Mouse (Mus musculus): ENCODE data around the gene Rtkn2. TPM values are rescaled to one million over a fixed set of nuclear protein-coding genes. Genes with fewer than 3 reads are reported as not detected.
A peak's percentile ranks its signal among the peaks of the same experiment; 100 is the strongest.

Gene Rtkn2
- total and polyA plus RNA-seq, 2 experiments from 2014 or later: 0.27 to 2.2 TPM

GRCm38 (mm10) chr10:68081712-68082111 is 102.3 kb downstream of the Rtkn2 start:
- H3K27ac ChIP-seq (ENCODE audit: low read depth): no peak overlapping the region
- DNase-seq (ENCODE audit: low spot score): peak; percentile 51
- H3K4me3 ChIP-seq (ENCODE audit: low read depth, low read length): no peak overlapping the region
- H3K4me1 ChIP-seq (ENCODE audit: control insufficient read depth, insufficient read depth): peaks cover 15% of the 10 kb centered on the region; the same call in 1 of the 2 replicates
- no peaks in the 10 kb centered on the region for H3K36me3 ChIP-seq (replicated peaks; ENCODE audit: control insufficient read depth, insufficient read depth, low read length)
- peak; percentile 55; the same call in 1 of the 2 replicates for ATAC-seq (ENCODE audit: insufficient read depth, low read depth)
- H3K27me3 ChIP-seq (ENCODE audit: control insufficient read depth, insufficient read depth, low read length): no peaks in the 10 kb centered on the region
- TF ChIP-seq CTCF (IDR thresholded peaks at IDR 0.05; ENCODE audit: low read depth) (no peak), EP300 (IDR thresholded peaks at IDR 0.05; ENCODE audit: low read depth) (no peak)
- no peaks in the 10 kb centered on the region for H3K9me3 ChIP-seq (replicated peaks; ENCODE audit: control insufficient read depth, low read length)
- 33% methylated on average over 6 of the region's 6 CpGs for WGBS
- no peak overlapping the region for H3K4me2 ChIP-seq (ENCODE audit: low read depth, low read length)
- no peak overlapping the region for H3K9ac ChIP-seq (replicated peaks; ENCODE audit: low read depth, low read length)

GRCm38 (mm10) chr10:68085574-68085973 is 106.2 kb downstream of the Rtkn2 start:
- no peak for TF ChIP-seq EP300 (IDR thresholded peaks at IDR 0.05; ENCODE audit: low read depth)
- TF ChIP-seq CTCF (IDR thresholded peaks at IDR 0.05; ENCODE audit: low read depth): no peak
- DNase-seq (ENCODE audit: low spot score) (no peak), ATAC-seq (ENCODE audit: insufficient read depth, low read depth) (no peak)
- Histone ChIP-seq H3K4me1 (ENCODE audit: control insufficient read depth, insufficient read depth) (peaks cover 16% of the 10 kb centered on the region), H3K27ac (ENCODE audit: low read depth) (no peak overlapping the region), H3K4me3 (ENCODE audit: low read depth, low read length) (no peak overlapping the region), H3K36me3 (replicated peaks; ENCODE audit: control insufficient read depth, insufficient read depth, low read length) (no peaks in the 10 kb centered on the region), H3K27me3 (ENCODE audit: control insufficient read depth, insufficient read depth, low read length) (no peaks in the 10 kb centered on the region), H3K9me3 (replicated peaks; ENCODE audit: control insufficient read depth, low read length) (no peaks in the 10 kb centered on the region), H3K9ac (replicated peaks; ENCODE audit: low read depth, low read length) (no peak overlapping the region), H3K4me2 (ENCODE audit: low read depth, low read length) (no peak overlapping the region)
- WGBS: 71% methylated on average over 4 of the region's 4 CpGs

- H3K36me3 ChIP-seq (replicated peaks; ENCODE audit: control insufficient read depth, insufficient read depth, low read length): no peaks in the 10 kb centered on the region
- TF ChIP-seq EP300 (IDR thresholded peaks at IDR 0.05; ENCODE audit: low read depth) (no peak), CTCF (IDR thresholded peaks at IDR 0.05; ENCODE audit: low read depth) (no peak)
- H3K4me3 ChIP-seq (ENCODE audit: low read depth, low read length): no peak overlapping the region
- H3K9ac ChIP-seq (replicated peaks; ENCODE audit: low read depth, low read length): no peak overlapping the region
- peaks cover 21% of the 10 kb centered on the region for H3K4me1 ChIP-seq (ENCODE audit: control insufficient read depth, insufficient read depth)
- H3K27me3 ChIP-seq (ENCODE audit: control insufficient read depth, insufficient read depth, low read length): no peaks in the 10 kb centered on the region
- H3K27ac ChIP-seq (ENCODE audit: low read depth): no peak overlapping the region
- H3K9me3 ChIP-seq (replicated peaks; ENCODE audit: control insufficient read depth, low read length): no peaks in the 10 kb centered on the region
- no peak overlapping the region for H3K4me2 ChIP-seq (ENCODE audit: low read depth, low read length)
- DNase-seq (ENCODE audit: low spot score) (no peak), ATAC-seq (ENCODE audit: insufficient read depth, low read depth) (no peak)
- WGBS: 77% methylated on average over 4 of the region's 4 CpGs
Measured at GRCm38 (mm10) chr10:68086973-68087372, 107.6 kb downstream of the Rtkn2 start.

- WGBS: 77% methylated on average over 3 of the region's 3 CpGs
- ATAC-seq (ENCODE audit: insufficient read depth, low read depth): no peak
Measured at GRCm38 (mm10) chr10:68087722-68088121, 108.4 kb downstream of the Rtkn2 start.

GRCm38 (mm10) chr10:68089435-68090196 is 110.2 kb downstream of the Rtkn2 start:
- ATAC-seq (ENCODE audit: insufficient read depth, low read depth) (peak; percentile 59), DNase-seq (ENCODE audit: low spot score) (peak; percentile 54)
- Histone ChIP-seq H3K4me3 (ENCODE audit: low read depth, low read length) (no peak overlapping the region), H3K9ac (replicated peaks; ENCODE audit: low read depth, low read length) (no peak overlapping the region), H3K4me1 (ENCODE audit: control insufficient read depth, insufficient read depth) (peaks cover 21% of the 10 kb centered on the region), H3K4me2 (ENCODE audit: low read depth, low read length) (peak overlapping the region; percentile 35), H3K27ac (ENCODE audit: low read depth) (peak overlapping the region; percentile 90), H3K27me3 (ENCODE audit: control insufficient read depth, insufficient read depth, low read length) (no peaks in the 10 kb centered on the region), H3K9me3 (replicated peaks; ENCODE audit: control insufficient read depth, low read length) (no peaks in the 10 kb centered on the region), H3K36me3 (replicated peaks; ENCODE audit: control insufficient read depth, insufficient read depth, low read length) (peaks cover 8% of the 10 kb centered on the region; the same call in 1 of the 2 replicates)
- TF ChIP-seq CTCF (IDR thresholded peaks at IDR 0.05; ENCODE audit: low read depth) (peak; percentile 66), EP300 (IDR thresholded peaks at IDR 0.05; ENCODE audit: low read depth) (no peak)
- 38% methylated on average over 15 of the region's 15 CpGs for WGBS

More at GRCm38 (mm10) chr10:68087722-68088121, 108.4 kb downstream of the Rtkn2 start:
- no peak for DNase-seq (ENCODE audit: low spot score)
- H3K27me3 ChIP-seq (ENCODE audit: control insufficient read depth, insufficient read depth, low read length): no peaks in the 10 kb centered on the region
- no peaks in the 10 kb centered on the region for H3K36me3 ChIP-seq (replicated peaks; ENCODE audit: control insufficient read depth, insufficient read depth, low read length)
- no peak overlapping the region for H3K4me2 ChIP-seq (ENCODE audit: low read depth, low read length)
- H3K27ac ChIP-seq (ENCODE audit: low read depth): no peak overlapping the region
- H3K9me3 ChIP-seq (replicated peaks; ENCODE audit: control insufficient read depth, low read length): no peaks in the 10 kb centered on the region
- H3K9ac ChIP-seq (replicated peaks; ENCODE audit: low read depth, low read length): no peak overlapping the region
- H3K4me1 ChIP-seq (ENCODE audit: control insufficient read depth, insufficient read depth): peaks cover 21% of the 10 kb centered on the region
- TF ChIP-seq EP300 (IDR thresholded peaks at IDR 0.05; ENCODE audit: low read depth) (no peak), CTCF (IDR thresholded peaks at IDR 0.05; ENCODE audit: low read depth) (no peak)
- H3K4me3 ChIP-seq (ENCODE audit: low read depth, low read length): no peak overlapping the region

All from heart, postnatal 0 days (tissue).